Mouse (Mus musculus): ENCODE measurements around the gene Wscd2. TPM values are rescaled to one million over a fixed set of nuclear protein-coding genes. Genes with fewer than 3 reads are reported as not detected.
A peak's percentile ranks its signal among the peaks of the same experiment; 100 is the strongest.

The Wscd2 gene
- polyA plus RNA-seq, 1 experiment from 2014 or later = 4.2 TPM

GRCm38 (mm10) chr5:113487879-113488278 is 2.3 kb upstream of the Wscd2 start:
- DNase-seq (ENCODE audit: low spot score) = no peak
- Histone ChIP-seq H3K9me3 (no peaks in the 10 kb centered on the region), H3K27ac (replicated peaks) (no peak overlapping the region), H3K4me3 (no peak overlapping the region), H3K4me1 (peaks cover 26% of the 10 kb centered on the region), H3K27me3 (replicated peaks; ENCODE audit: low read depth, poor library complexity, severe bottlenecking) (peaks cover 53% of the 10 kb centered on the region), H3K36me3 (replicated peaks) (no peaks in the 10 kb centered on the region)
- 72% methylated on average over 8 of the region's 8 CpGs for WGBS

- peaks cover 40% of the 10 kb centered on the region for H3K4me1 ChIP-seq
- no peak overlapping the region for H3K27ac ChIP-seq (replicated peaks)
- H3K27me3 ChIP-seq (replicated peaks; ENCODE audit: low read depth, poor library complexity, severe bottlenecking) = peaks cover 66% of the 10 kb centered on the region
- no peak overlapping the region for H3K4me3 ChIP-seq
- 90% methylated on average over 9 of the region's 9 CpGs for WGBS
- no peaks in the 10 kb centered on the region for H3K36me3 ChIP-seq (replicated peaks)
- no peak for DNase-seq (ENCODE audit: low spot score)
- no peaks in the 10 kb centered on the region for H3K9me3 ChIP-seq
Observed at GRCm38 (mm10) chr5:113489617-113490016, 516 bp upstream of the Wscd2 start.

- peaks cover 66% of the 10 kb centered on the region for H3K27me3 ChIP-seq (replicated peaks; ENCODE audit: low read depth, poor library complexity, severe bottlenecking)
- peaks cover 40% of the 10 kb centered on the region for H3K4me1 ChIP-seq
- H3K27ac ChIP-seq (replicated peaks) = peak overlapping the region; percentile 86
- 2% methylated on average over 63 of the region's 63 CpGs for WGBS
- H3K9me3 ChIP-seq = no peaks in the 10 kb centered on the region
- H3K4me3 ChIP-seq = peak overlapping the region; percentile 69
- DNase-seq (ENCODE audit: low spot score) = peak; percentile 73
- H3K36me3 ChIP-seq (replicated peaks) = no peaks in the 10 kb centered on the region
Observed at GRCm38 (mm10) chr5:113490467-113491260, 531 bp downstream of the Wscd2 start.

- peaks cover 40% of the 10 kb centered on the region for H3K4me1 ChIP-seq
- H3K4me3 ChIP-seq = peak overlapping the region; percentile 69
- no peaks in the 10 kb centered on the region for H3K9me3 ChIP-seq
- H3K27me3 ChIP-seq (replicated peaks; ENCODE audit: low read depth, poor library complexity, severe bottlenecking) = peaks cover 66% of the 10 kb centered on the region
- no peaks in the 10 kb centered on the region for H3K36me3 ChIP-seq (replicated peaks)
- 67% methylated on average over 4 of the region's 4 CpGs for WGBS
- no peak for DNase-seq (ENCODE audit: low spot score)
- H3K27ac ChIP-seq (replicated peaks) = no peak overlapping the region; the same call in 1 of the 2 replicates
Observed at GRCm38 (mm10) chr5:113491552-113491951, 1.4 kb downstream of the Wscd2 start.

GRCm38 (mm10) chr5:113491988-113492387 is 1.9 kb downstream of the Wscd2 start:
- Histone ChIP-seq H3K27ac (replicated peaks) (no peak overlapping the region), H3K27me3 (replicated peaks; ENCODE audit: low read depth, poor library complexity, severe bottlenecking) (peaks cover 66% of the 10 kb centered on the region), H3K36me3 (replicated peaks) (no peaks in the 10 kb centered on the region), H3K9me3 (no peaks in the 10 kb centered on the region), H3K4me3 (peak overlapping the region; percentile 69; the same call in 1 of the 2 replicates), H3K4me1 (peaks cover 40% of the 10 kb centered on the region)
- no peak for DNase-seq (ENCODE audit: low spot score)
- WGBS = 84% methylated on average over 3 of the region's 3 CpGs

GRCm38 (mm10) chr5:113492417-113493035 is 2.4 kb downstream of the Wscd2 start:
- Histone ChIP-seq H3K27ac (replicated peaks) (no peak overlapping the region), H3K4me1 (peaks cover 40% of the 10 kb centered on the region), H3K9me3 (no peaks in the 10 kb centered on the region), H3K27me3 (replicated peaks; ENCODE audit: low read depth, poor library complexity, severe bottlenecking) (peaks cover 66% of the 10 kb centered on the region), H3K4me3 (no peak overlapping the region), H3K36me3 (replicated peaks) (no peaks in the 10 kb centered on the region)
- WGBS = 10% methylated on average over 7 of the region's 7 CpGs
- DNase-seq (ENCODE audit: low spot score) = peak; percentile 55

- 73% methylated on average over 8 of the region's 8 CpGs for WGBS
- no peak overlapping the region for H3K4me3 ChIP-seq
- DNase-seq (ENCODE audit: low spot score) = no peak
- H3K4me1 ChIP-seq = peaks cover 40% of the 10 kb centered on the region
- H3K27me3 ChIP-seq (replicated peaks; ENCODE audit: low read depth, poor library complexity, severe bottlenecking) = peaks cover 51% of the 10 kb centered on the region
- no peaks in the 10 kb centered on the region for H3K36me3 ChIP-seq (replicated peaks)
- no peak overlapping the region for H3K27ac ChIP-seq (replicated peaks)
- H3K9me3 ChIP-seq = no peaks in the 10 kb centered on the region
Observed at GRCm38 (mm10) chr5:113493997-113494396, 3.9 kb downstream of the Wscd2 start.

- no peaks in the 10 kb centered on the region for H3K36me3 ChIP-seq (replicated peaks)
- peaks cover 32% of the 10 kb centered on the region for H3K27me3 ChIP-seq (replicated peaks; ENCODE audit: low read depth, poor library complexity, severe bottlenecking)
- no peak overlapping the region for H3K27ac ChIP-seq (replicated peaks)
- H3K4me3 ChIP-seq = no peak overlapping the region
- DNase-seq (ENCODE audit: low spot score) = no peak
- WGBS = 63% methylated on average over 3 of the region's 3 CpGs
- no peaks in the 10 kb centered on the region for H3K9me3 ChIP-seq
- H3K4me1 ChIP-seq = peaks cover 28% of the 10 kb centered on the region
Observed at GRCm38 (mm10) chr5:113496926-113497325, 6.8 kb downstream of the Wscd2 start.

- Histone ChIP-seq H3K27me3 (replicated peaks; ENCODE audit: low read depth, poor library complexity, severe bottlenecking) (peaks cover 21% of the 10 kb centered on the region), H3K27ac (replicated peaks) (no peak overlapping the region), H3K4me3 (no peak overlapping the region), H3K4me1 (peaks cover 28% of the 10 kb centered on the region), H3K36me3 (replicated peaks) (no peaks in the 10 kb centered on the region), H3K9me3 (no peaks in the 10 kb centered on the region)
- DNase-seq (ENCODE audit: low spot score) = no peak
- WGBS = 93% methylated on average over 11 of the region's 11 CpGs
Observed at GRCm38 (mm10) chr5:113499421-113499820, 9.3 kb downstream of the Wscd2 start.

GRCm38 (mm10) chr5:113503276-113503675 is 13.1 kb downstream of the Wscd2 start:
- H3K9me3 ChIP-seq = no peaks in the 10 kb centered on the region
- H3K4me1 ChIP-seq = peaks cover 50% of the 10 kb centered on the region
- H3K27me3 ChIP-seq (replicated peaks; ENCODE audit: low read depth, poor library complexity, severe bottlenecking) = peaks cover 21% of the 10 kb centered on the region
- peak overlapping the region; percentile 36; the same call in 1 of the 2 replicates for H3K4me3 ChIP-seq
- 7% methylated on average over 10 of the region's 10 CpGs for WGBS
- peak; percentile 66 for DNase-seq (ENCODE audit: low spot score)
- peak overlapping the region; percentile 80 for H3K27ac ChIP-seq (replicated peaks)
- H3K36me3 ChIP-seq (replicated peaks) = no peaks in the 10 kb centered on the region

GRCm38 (mm10) chr5:113504654-113505053 is 14.5 kb downstream of the Wscd2 start:
- peaks cover 52% of the 10 kb centered on the region for H3K4me1 ChIP-seq
- 9% methylated on average over 4 of the region's 4 CpGs for WGBS

GRCm38 (mm10) chr5:113506065-113506464 is 15.9 kb downstream of the Wscd2 start:
- no peaks in the 10 kb centered on the region for H3K36me3 ChIP-seq (replicated peaks)
- 61% methylated on average over 6 of the region's 6 CpGs for WGBS
- H3K27me3 ChIP-seq (replicated peaks; ENCODE audit: low read depth, poor library complexity, severe bottlenecking) = peaks cover 20% of the 10 kb centered on the region
- H3K4me1 ChIP-seq = peaks cover 66% of the 10 kb centered on the region
- peak overlapping the region; percentile 80; the same call in 1 of the 2 replicates for H3K27ac ChIP-seq (replicated peaks)
- no peak overlapping the region for H3K4me3 ChIP-seq
- no peak for DNase-seq (ENCODE audit: low spot score)
- no peaks in the 10 kb centered on the region for H3K9me3 ChIP-seq

More at GRCm38 (mm10) chr5:113504654-113505053, 14.5 kb downstream of the Wscd2 start:
- peak overlapping the region; percentile 80 for H3K27ac ChIP-seq (replicated peaks)
- no peaks in the 10 kb centered on the region for H3K36me3 ChIP-seq (replicated peaks)
- DNase-seq (ENCODE audit: low spot score) = peak; percentile 63
- peaks cover 23% of the 10 kb centered on the region for H3K27me3 ChIP-seq (replicated peaks; ENCODE audit: low read depth, poor library complexity, severe bottlenecking)
- H3K9me3 ChIP-seq = no peaks in the 10 kb centered on the region
- H3K4me3 ChIP-seq = no peak overlapping the region

GRCm38 (mm10) chr5:113506779-113507178 is 16.6 kb downstream of the Wscd2 start:
- H3K9me3 ChIP-seq = no peaks in the 10 kb centered on the region
- WGBS = 81% methylated on average over 5 of the region's 5 CpGs
- peaks cover 65% of the 10 kb centered on the region for H3K4me1 ChIP-seq
- H3K4me3 ChIP-seq = no peak overlapping the region
- DNase-seq (ENCODE audit: low spot score) = no peak
- no peak overlapping the region for H3K27ac ChIP-seq (replicated peaks)
- peaks cover 15% of the 10 kb centered on the region for H3K27me3 ChIP-seq (replicated peaks; ENCODE audit: low read depth, poor library complexity, severe bottlenecking)
- no peaks in the 10 kb centered on the region for H3K36me3 ChIP-seq (replicated peaks)

Measured in embryonic facial prominence, embryonic 10.5 days (tissue).